Mouse (Mus musculus) kidney, adult 9 months (tissue): Measurements from ENCODE around the gene Tm7sf2.

Source experiments
- DNase-seq: peaks from one replicate; pipeline ENCODE4 v3.0.0; 2022

The Tm7sf2 gene

GRCm38 (mm10) chr19:6040002-6040401, 28.2 kb downstream of the Tm7sf2 start:
- no peak for DNase-seq

GRCm38 (mm10) chr19:6038326-6038725, 29.8 kb downstream of the Tm7sf2 start:
- no peak for DNase-seq

- no peak for DNase-seq
Measured at GRCm38 (mm10) chr19:6037695-6038094, 30.5 kb downstream of the Tm7sf2 start.

GRCm38 (mm10) chr19:6035966-6036585, 32.1 kb downstream of the Tm7sf2 start:
- no peak for DNase-seq

GRCm38 (mm10) chr19:6030520-6031280, 37.5 kb downstream of the Tm7sf2 start:
- DNase-seq: no peak

GRCm38 (mm10) chr19:6029426-6029825, 38.7 kb downstream of the Tm7sf2 start:
- DNase-seq: no peak

- DNase-seq: no peak
Measured at GRCm38 (mm10) chr19:6028991-6029390, 39.2 kb downstream of the Tm7sf2 start.

GRCm38 (mm10) chr19:6023930-6024329, 44.2 kb downstream of the Tm7sf2 start:
- DNase-seq: peak; percentile 8

- no peak for DNase-seq
Measured at GRCm38 (mm10) chr19:6023059-6023458, 45.1 kb downstream of the Tm7sf2 start.

- no peak for DNase-seq
Measured at GRCm38 (mm10) chr19:6020276-6020675, 47.9 kb downstream of the Tm7sf2 start.

- peak; percentile 93 for DNase-seq
Measured at GRCm38 (mm10) chr19:6018142-6019089, 49.8 kb downstream of the Tm7sf2 start.

- DNase-seq: no peak
Measured at GRCm38 (mm10) chr19:6016532-6016931, 51.6 kb downstream of the Tm7sf2 start.

- DNase-seq: peak; percentile 59
Measured at GRCm38 (mm10) chr19:6015511-6016315, 52.5 kb downstream of the Tm7sf2 start, which contains the start of gene Capn1. Gene Capn1 (minus strand): TSS chr19:6015897.

- peak; percentile 26 for DNase-seq
Measured at GRCm38 (mm10) chr19:6014991-6015510, 53.1 kb downstream of the Tm7sf2 start.

GRCm38 (mm10) chr19:6013691-6014090, 54.5 kb downstream of the Tm7sf2 start:
- no peak for DNase-seq
